Mouse (Mus musculus) bone marrow macrophage, adult 2 months (primary cell): ENCODE measurements around the gene Olfr718-ps1.

Source experiments
- CTCF ChIP-seq: IDR thresholded peaks from 2 replicates; pipeline ENCODE4 v1.5.1; 2012; ENCODE audit warnings: low read depth, mild to moderate bottlenecking, low read length, moderate library complexity
- POLR2A ChIP-seq: IDR thresholded peaks from 2 replicates; pipeline ENCODE4 v1.6.1; 2012; ENCODE audit warnings: mild to moderate bottlenecking, low read depth, low read length, borderline replicate concordance

DNA sequence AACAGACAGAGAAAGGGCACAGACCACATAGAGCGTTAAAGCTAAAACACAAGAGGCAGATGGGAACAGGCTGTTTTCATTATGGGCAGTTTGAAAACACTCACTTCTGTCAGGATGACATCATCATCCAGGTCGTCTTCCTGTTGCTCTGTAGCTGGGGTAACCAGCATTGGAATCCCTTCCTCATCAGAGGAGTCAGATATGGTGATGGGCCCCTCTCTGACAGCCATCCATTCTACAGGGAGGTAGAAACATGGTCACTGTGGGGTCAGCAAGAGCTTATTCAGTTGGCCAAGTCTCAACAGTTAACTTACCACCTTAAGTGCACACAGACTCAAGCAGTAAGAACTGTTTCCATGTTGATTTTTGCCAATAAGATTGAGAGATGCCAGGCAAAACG lies 54.5 kb downstream of the Olfr718-ps1 start:
- TF ChIP-seq CTCF (no peak), POLR2A (no peak)
